Mouse (Mus musculus): ENCODE data around the gene Gm12248.

Gene Gm12248

GRCm38 (mm10) chr11:58033635-58034034 is 59.3 kb downstream of the Gm12248 start:
- DNase-seq (ENCODE audit: low read depth, low spot score), result no peak

- no peak for DNase-seq (ENCODE audit: low read depth, low spot score)
Observed at GRCm38 (mm10) chr11:58031176-58031575, 61.8 kb downstream of the Gm12248 start.

GRCm38 (mm10) chr11:58029869-58030268 is 63.1 kb downstream of the Gm12248 start:
- no peak for DNase-seq (ENCODE audit: low read depth, low spot score)

- DNase-seq (ENCODE audit: low read depth, low spot score), result no peak
Observed at GRCm38 (mm10) chr11:58028981-58029380, 64.0 kb downstream of the Gm12248 start.

- no peak for DNase-seq (ENCODE audit: low read depth, low spot score)
Observed at GRCm38 (mm10) chr11:58026860-58027259, 66.1 kb downstream of the Gm12248 start.

- no peak for DNase-seq (ENCODE audit: low read depth, low spot score)
Observed at GRCm38 (mm10) chr11:58026337-58026736, 66.6 kb downstream of the Gm12248 start.

GRCm38 (mm10) chr11:58025881-58026280 is 67.1 kb downstream of the Gm12248 start:
- DNase-seq (ENCODE audit: low read depth, low spot score), result no peak

GRCm38 (mm10) chr11:58024671-58025070 is 68.3 kb downstream of the Gm12248 start:
- DNase-seq (ENCODE audit: low read depth, low spot score), result no peak

- no peak for DNase-seq (ENCODE audit: low read depth, low spot score)
Observed at GRCm38 (mm10) chr11:58024271-58024670, 68.7 kb downstream of the Gm12248 start.

- no peak for DNase-seq (ENCODE audit: low read depth, low spot score)
Observed at GRCm38 (mm10) chr11:58021618-58022017, 71.3 kb downstream of the Gm12248 start.

GRCm38 (mm10) chr11:58021095-58021494 is 71.8 kb downstream of the Gm12248 start:
- DNase-seq (ENCODE audit: low read depth, low spot score), result no peak

GRCm38 (mm10) chr11:58018701-58019100 is 74.2 kb downstream of the Gm12248 start:
- DNase-seq (ENCODE audit: low read depth, low spot score), result no peak

- DNase-seq (ENCODE audit: low read depth, low spot score), result no peak
Observed at GRCm38 (mm10) chr11:58018287-58018686, 74.6 kb downstream of the Gm12248 start.

- no peak for DNase-seq (ENCODE audit: low read depth, low spot score)
Observed at GRCm38 (mm10) chr11:58017422-58017821, 75.5 kb downstream of the Gm12248 start.

GRCm38 (mm10) chr11:58016371-58016770 is 76.6 kb downstream of the Gm12248 start:
- no peak for DNase-seq (ENCODE audit: low read depth, low spot score)

GRCm38 (mm10) chr11:58015339-58015738 is 77.6 kb downstream of the Gm12248 start:
- no peak for DNase-seq (ENCODE audit: low read depth, low spot score)

- DNase-seq (ENCODE audit: low read depth, low spot score), result no peak
Observed at GRCm38 (mm10) chr11:58014604-58015003, 78.3 kb downstream of the Gm12248 start.
